Mouse (Mus musculus) hindbrain, embryonic 13.5 days (tissue): ENCODE measurements around the gene Bbs1. TPM values are rescaled to one million over a fixed set of nuclear protein-coding genes. Genes with fewer than 3 reads are reported as not detected.
A peak's percentile ranks its signal among the peaks of the same experiment; 100 is the strongest.

Experiments
- ATAC-seq: fragments of 200-750 bp; cut with Nextera tagmentation; 2 replicates; pipeline ENCODE4 v1.8.0; 2017; ENCODE audit warnings: moderate TSS enrichment; ENCODE audit not compliant: low FRiP score
- H3K27ac ChIP-seq: fragments of 300-500 bp; sonication (generic); 2 replicates; pipeline ENCODE4 v1.5.1; 2015; ENCODE audit warnings: inconsistent platforms, mild to moderate bottlenecking, moderate library complexity
- H3K27me3 ChIP-seq: fragments of 300-500 bp; sonication (generic); 2 replicates; pipeline ENCODE4 v1.6.1; 2015; ENCODE audit warnings: mild to moderate bottlenecking, inconsistent platforms
- H3K36me3 ChIP-seq: fragments of 300-500 bp; sonication (generic); 2 replicates; pipeline ENCODE4 v1.6.1; 2015; ENCODE audit warnings: mild to moderate bottlenecking, inconsistent platforms
- H3K4me1 ChIP-seq: fragments of 300-500 bp; sonication (generic); replicated peaks from 2 replicates; pipeline ENCODE4 v1.6.1; 2015; ENCODE audit warnings: inconsistent platforms
- H3K4me2 ChIP-seq: fragments of 300-500 bp; sonication (generic); 2 replicates; pipeline ENCODE4 v1.6.1; 2015; ENCODE audit warnings: inconsistent platforms, mild to moderate bottlenecking, moderate library complexity
- H3K4me3 ChIP-seq: fragments of 300-500 bp; sonication (generic); 2 replicates; pipeline ENCODE4 v1.5.1; 2015; ENCODE audit warnings: mild to moderate bottlenecking, inconsistent platforms
- H3K9ac ChIP-seq: fragments of 300-500 bp; sonication (generic); 2 replicates; pipeline ENCODE4 v1.6.1; 2015; ENCODE audit warnings: mild to moderate bottlenecking, inconsistent platforms
- H3K9me3 ChIP-seq: fragments of 300-500 bp; sonication (generic); 2 replicates; pipeline ENCODE4 v1.6.1; 2016; ENCODE audit warnings: inconsistent platforms
- WGBS: fragments of 180-500 bp; shearing (Covaris S2); methylation state at CpG from one replicate; pipeline ENCODE4 v1.1.7; 2015; 5-methylcytosine and 5-hydroxymethylcytosine counted together
- polyA plus RNA-seq: library from polyadenylated mRNA; unstranded; fragments of >200 nt; fragmentation: Nextera tagmentation; extraction: Ambion mirVana; gene quantifications from 2 replicates; pipeline ENCODE4 v1.2.1, GENCODE M21; 2015

The Bbs1 gene
- polyA plus RNA-seq, 1 experiment from 2014 or later = 10.7 TPM

DNA sequence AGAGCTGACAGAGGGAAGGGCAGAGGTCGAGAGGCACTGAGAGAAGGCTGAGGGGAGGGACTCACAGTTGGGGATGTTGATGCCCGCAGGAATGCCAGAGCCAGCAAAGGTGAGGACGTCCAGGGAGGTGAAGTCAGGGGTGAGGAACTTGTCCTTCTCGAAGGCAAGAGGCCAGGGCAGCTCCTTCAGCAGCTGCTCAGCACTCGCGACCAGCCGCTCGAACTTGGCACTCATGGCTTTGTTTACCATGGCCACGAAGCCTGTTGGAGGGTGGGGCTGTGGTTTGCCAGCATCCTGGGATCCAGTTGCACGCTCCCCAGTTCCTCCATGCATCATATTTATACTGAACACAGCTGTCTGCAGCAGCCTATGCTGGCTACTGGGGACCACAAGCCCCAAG, 10.4 kb upstream of the Bbs1 start:
- 88% methylated on average over 10 of the region's 10 CpGs for WGBS
- H3K4me2 ChIP-seq = no peak overlapping the region
- no peaks in the 10 kb centered on the region for H3K27me3 ChIP-seq
- H3K36me3 ChIP-seq = peaks cover 99% of the 10 kb centered on the region
- H3K9me3 ChIP-seq = no peaks in the 10 kb centered on the region
- H3K4me3 ChIP-seq = no peak overlapping the region
- no peak for ATAC-seq
- no peaks in the 10 kb centered on the region for H3K4me1 ChIP-seq
- no peak overlapping the region for H3K9ac ChIP-seq
- H3K27ac ChIP-seq = no peak overlapping the region

DNA sequence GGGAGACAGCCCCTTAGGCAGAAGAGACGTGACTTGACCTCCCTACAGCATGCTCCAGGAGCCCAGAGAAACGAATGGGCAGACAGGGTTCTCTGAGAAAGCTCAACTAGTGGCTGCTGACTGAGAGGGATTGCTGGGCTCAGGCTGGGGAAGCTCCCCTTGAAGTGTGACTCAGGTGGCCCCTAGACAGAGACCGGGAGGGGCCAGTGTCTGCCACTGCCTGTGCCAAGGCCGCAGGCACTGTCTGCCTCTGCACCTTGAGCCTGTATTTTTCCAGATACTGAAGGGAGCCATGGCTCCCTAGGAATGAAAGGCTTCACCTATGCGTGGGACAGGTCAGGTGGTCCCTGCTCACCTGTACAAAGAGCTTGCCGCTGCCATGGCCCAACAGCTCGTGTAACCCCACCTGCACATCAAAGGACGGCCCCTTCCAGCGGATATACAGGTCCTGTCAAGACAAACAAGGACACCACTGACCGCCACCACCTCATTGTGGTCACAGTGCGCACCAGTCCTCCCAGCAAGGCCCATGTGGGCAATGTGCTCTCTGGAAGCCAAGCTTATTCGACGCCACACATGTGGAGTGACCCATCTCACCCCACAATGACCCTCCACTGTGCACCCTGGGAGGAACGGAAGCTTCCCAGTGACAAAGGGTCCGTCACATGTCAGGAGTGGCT, 9.6 kb upstream of the Bbs1 start:
- H3K36me3 ChIP-seq = peaks cover 99% of the 10 kb centered on the region
- ATAC-seq = no peak
- no peaks in the 10 kb centered on the region for H3K9me3 ChIP-seq
- 86% methylated on average over 15 of the region's 15 CpGs for WGBS
- H3K4me3 ChIP-seq = no peak overlapping the region
- H3K27ac ChIP-seq = no peak overlapping the region
- no peaks in the 10 kb centered on the region for H3K4me1 ChIP-seq
- no peak overlapping the region for H3K4me2 ChIP-seq
- no peaks in the 10 kb centered on the region for H3K27me3 ChIP-seq
- no peak overlapping the region for H3K9ac ChIP-seq

DNA sequence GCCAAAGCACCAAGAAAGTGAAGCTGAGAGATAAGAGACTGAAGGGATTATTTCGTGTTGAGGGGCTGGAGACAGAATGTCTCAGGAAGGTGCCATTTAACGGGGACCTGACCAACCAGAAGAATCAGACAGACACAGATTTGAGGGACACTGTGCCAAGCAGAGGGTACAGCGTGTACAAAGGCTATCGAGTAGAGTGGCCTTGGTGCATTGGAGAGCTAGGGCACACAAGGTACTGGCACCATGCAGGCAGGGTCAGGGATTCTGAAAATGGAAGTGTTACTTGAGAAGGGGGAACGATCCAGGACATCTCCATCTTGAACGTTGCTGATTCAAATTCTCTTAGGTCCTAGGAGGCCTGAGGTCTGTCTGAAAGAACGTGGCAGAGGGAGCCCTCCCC, 2.9 kb upstream of the Bbs1 start:
- H3K27ac ChIP-seq = no peak overlapping the region
- H3K4me2 ChIP-seq = no peak overlapping the region
- no peak overlapping the region for H3K4me3 ChIP-seq
- peaks cover 71% of the 10 kb centered on the region for H3K36me3 ChIP-seq
- H3K4me1 ChIP-seq = peaks cover 17% of the 10 kb centered on the region
- no peaks in the 10 kb centered on the region for H3K27me3 ChIP-seq
- no peak overlapping the region for H3K9ac ChIP-seq
- 96% methylated on average over 7 of the region's 7 CpGs for WGBS
- no peak for ATAC-seq
- H3K9me3 ChIP-seq = no peaks in the 10 kb centered on the region

DNA sequence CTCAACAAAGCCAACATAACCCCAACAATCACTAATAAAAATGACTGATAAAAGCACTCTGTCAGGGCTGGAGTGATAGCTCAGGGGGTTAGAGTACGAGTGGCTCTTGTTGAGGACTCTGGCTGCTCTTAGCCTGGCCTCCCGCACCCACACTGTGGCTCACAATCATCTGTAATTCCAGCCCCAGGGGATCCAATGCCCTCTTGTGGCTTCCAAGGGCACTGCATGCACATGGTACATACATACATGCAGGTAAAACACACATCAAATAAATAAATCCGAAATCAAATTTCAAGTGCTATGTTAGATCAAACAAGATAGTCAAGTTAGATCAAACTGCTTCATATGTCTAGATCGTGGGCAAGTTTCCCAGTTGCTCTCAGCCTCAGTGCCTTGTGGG, 1.7 kb upstream of the Bbs1 start:
- H3K4me1 ChIP-seq = peaks cover 17% of the 10 kb centered on the region
- H3K4me2 ChIP-seq = no peak overlapping the region
- no peak overlapping the region for H3K9ac ChIP-seq
- H3K27me3 ChIP-seq = no peaks in the 10 kb centered on the region
- no peaks in the 10 kb centered on the region for H3K9me3 ChIP-seq
- 0 out of 2 replicates have a peak, but pooled peaks have one; percentile 19 for ATAC-seq
- no peak overlapping the region for H3K27ac ChIP-seq
- H3K36me3 ChIP-seq = peaks cover 67% of the 10 kb centered on the region
- H3K4me3 ChIP-seq = no peak overlapping the region
- 88% methylated on average over 4 of the region's 4 CpGs for WGBS

DNA sequence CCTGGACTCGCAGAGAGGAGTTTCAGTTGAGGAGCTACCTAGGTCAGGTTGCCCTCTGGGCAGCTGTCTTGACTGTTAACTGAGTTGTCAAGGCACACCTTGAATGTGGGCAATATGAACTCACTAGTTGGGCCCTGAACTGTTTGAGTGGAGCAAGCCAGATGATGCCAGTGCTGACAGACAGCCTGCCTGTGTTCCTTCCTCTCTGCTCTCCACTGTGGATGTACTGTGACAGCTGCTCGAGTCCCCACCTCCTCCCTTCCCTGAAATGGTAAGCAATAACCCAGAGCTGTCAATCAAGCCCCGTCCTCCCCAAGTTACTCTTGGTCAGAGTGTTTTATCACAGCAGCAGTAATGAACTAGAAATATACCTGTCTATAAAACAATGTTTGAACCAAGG, 6.5 kb downstream of the Bbs1 start:
- H3K27me3 ChIP-seq = no peaks in the 10 kb centered on the region
- H3K9me3 ChIP-seq = no peaks in the 10 kb centered on the region
- no peak overlapping the region for H3K4me3 ChIP-seq
- H3K4me2 ChIP-seq = no peak overlapping the region
- WGBS = 76% methylated on average over 3 of the region's 3 CpGs
- peaks cover under 1% of the 10 kb centered on the region; the same call in 1 of the 2 replicates for H3K4me1 ChIP-seq
- H3K27ac ChIP-seq = no peak overlapping the region
- no peak for ATAC-seq
- H3K36me3 ChIP-seq = peaks cover 60% of the 10 kb centered on the region
- no peak overlapping the region for H3K9ac ChIP-seq

DNA sequence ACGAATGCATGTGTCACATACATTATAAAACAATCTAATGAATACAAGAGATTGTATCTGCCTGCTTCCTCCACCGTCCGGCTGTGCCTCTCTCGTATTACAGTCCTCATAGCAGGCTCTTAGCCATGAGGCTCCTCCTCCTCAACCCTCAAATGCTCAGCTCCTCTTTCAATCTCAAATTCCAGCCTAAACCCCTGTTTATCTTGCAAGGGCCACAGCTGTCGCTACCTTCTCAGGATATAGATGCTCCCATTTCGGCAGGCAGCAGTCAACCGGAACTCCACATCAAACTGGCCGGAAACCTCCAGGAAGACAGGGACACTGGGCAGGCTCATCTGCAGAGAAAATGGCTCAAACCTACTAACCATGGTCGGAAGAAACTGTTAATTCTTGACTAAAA, 7.5 kb downstream of the Bbs1 start:
- no peaks in the 10 kb centered on the region for H3K9me3 ChIP-seq
- no peak for ATAC-seq
- H3K9ac ChIP-seq = no peak overlapping the region; the same call in 1 of the 2 replicates
- H3K4me3 ChIP-seq = no peak overlapping the region
- peaks cover 66% of the 10 kb centered on the region for H3K36me3 ChIP-seq
- WGBS = 81% methylated on average over 9 of the region's 9 CpGs
- no peaks in the 10 kb centered on the region for H3K27me3 ChIP-seq
- H3K4me1 ChIP-seq = no peaks in the 10 kb centered on the region
- no peak overlapping the region for H3K27ac ChIP-seq
- no peak overlapping the region for H3K4me2 ChIP-seq

DNA sequence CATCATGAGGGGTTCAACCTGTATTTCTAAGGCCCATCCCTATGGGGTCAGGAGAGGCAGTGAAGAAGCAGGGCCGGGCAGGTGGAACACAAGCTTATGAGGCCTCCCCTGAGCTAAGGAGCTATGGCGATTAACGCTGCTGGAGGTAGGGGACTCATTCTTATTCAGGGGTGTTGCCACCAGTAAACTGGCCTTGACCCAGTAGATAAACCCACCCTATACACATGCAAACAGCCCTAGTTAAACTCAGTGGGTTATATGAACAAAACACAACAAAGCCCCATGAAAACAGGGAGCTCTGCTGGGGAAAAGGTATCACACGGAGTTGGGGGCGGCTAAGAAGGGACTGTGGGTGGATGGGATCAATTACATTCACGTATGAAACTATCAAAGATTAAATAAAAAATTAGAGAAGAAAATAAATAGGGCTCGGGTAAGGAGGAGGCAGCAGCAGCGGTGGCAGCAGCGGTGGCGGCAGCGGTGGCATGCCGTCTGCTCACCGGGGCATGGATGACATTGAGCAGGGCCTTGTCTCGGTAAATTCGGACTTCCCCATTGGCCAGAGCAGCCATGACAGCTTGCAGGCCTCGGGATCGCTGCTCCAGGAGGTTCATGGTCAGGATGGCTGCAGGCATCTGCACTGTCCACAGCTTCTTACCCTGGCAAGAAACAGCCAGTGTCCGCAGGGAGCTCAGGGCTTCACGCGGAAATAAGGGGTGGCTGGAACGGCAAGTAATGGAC, 9.5 kb downstream of the Bbs1 start:
- Histone ChIP-seq H3K9me3 (no peaks in the 10 kb centered on the region), H3K4me2 (no peak overlapping the region), H3K4me3 (no peak overlapping the region), H3K4me1 (no peaks in the 10 kb centered on the region), H3K27ac (no peak overlapping the region), H3K9ac (peak overlapping the region; percentile 35; the same call in 1 of the 2 replicates), H3K27me3 (no peaks in the 10 kb centered on the region), H3K36me3 (peaks cover 67% of the 10 kb centered on the region)
- 54% methylated on average over 21 of the region's 21 CpGs for whole genome bisulfite sequencing
- ATAC-seq = no peak

DNA sequence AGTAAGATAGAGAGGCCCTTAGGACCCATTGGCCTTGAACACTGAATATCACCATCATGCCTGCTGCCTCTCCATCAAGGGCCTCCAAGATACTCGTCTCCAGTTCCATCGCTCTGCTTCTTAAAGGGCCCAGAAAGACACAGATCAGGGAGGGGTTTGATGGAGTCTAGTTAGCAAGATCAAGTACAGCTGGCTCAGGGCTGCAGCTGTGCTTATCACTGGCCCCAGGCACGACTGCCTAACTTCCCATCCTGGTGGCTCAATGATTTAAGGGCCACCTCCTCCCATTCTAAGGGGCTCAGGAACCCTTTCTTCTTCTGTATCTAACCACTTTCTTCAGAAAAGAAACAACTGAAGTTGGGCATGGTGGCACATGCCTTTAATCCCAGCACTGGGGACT, 14.6 kb downstream of the Bbs1 start:
- H3K4me2 ChIP-seq = no peak overlapping the region
- H3K9me3 ChIP-seq = no peaks in the 10 kb centered on the region
- H3K27me3 ChIP-seq = no peaks in the 10 kb centered on the region
- no peak for ATAC-seq
- H3K4me1 ChIP-seq = no peaks in the 10 kb centered on the region
- H3K27ac ChIP-seq = no peak overlapping the region
- no peak overlapping the region for H3K4me3 ChIP-seq
- peaks cover 63% of the 10 kb centered on the region for H3K36me3 ChIP-seq
- WGBS = 82% methylated on average over 3 of the region's 3 CpGs
- H3K9ac ChIP-seq = no peak overlapping the region

DNA sequence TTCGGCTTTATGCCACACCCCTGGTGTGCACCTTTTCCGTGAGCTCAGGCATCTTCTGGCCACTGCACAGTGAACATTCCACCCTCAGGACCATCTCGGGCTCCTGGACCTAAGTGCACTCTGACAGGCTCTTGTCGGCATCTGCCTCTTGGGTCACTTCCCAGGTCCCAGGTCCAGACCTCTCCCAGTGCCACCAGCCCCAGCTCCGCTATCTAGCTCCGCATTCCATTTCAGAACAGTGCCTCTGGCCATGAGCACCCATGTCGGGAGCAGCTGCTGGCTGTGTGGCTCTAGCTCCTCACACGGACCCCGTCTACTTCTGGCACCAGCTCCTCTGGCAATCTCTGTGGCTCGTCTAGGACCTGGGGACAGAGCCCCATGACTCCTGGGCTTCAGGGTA, 16.6 kb downstream of the Bbs1 start:
- Histone ChIP-seq H3K4me2 (no peak overlapping the region), H3K27ac (no peak overlapping the region), H3K4me3 (no peak overlapping the region), H3K4me1 (no peaks in the 10 kb centered on the region), H3K36me3 (peaks cover 57% of the 10 kb centered on the region), H3K9me3 (no peaks in the 10 kb centered on the region), H3K27me3 (no peaks in the 10 kb centered on the region), H3K9ac (no peak overlapping the region)
- WGBS = 88% methylated on average over 10 of the region's 10 CpGs
- no peak for ATAC-seq

DNA sequence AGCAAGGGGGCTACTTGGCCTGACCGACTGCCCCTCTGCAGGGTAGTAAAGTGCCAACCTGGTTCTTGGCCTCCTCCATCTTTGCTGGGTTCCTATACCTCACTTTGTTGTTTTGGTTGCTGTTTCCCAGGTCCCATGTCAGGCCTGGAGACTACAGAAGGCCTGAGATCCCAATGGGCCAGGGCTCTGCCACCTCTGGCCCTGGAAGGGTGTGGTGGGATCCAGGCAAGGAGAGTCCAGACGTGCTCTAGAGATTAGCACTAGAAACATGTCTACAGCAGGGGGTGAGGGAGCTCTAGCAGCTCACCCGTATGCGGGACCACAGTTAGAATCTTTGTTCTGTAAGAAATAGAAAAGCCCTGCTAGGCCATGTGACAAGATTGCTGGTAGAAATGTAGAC, 22.5 kb downstream of the Bbs1 start:
- Histone ChIP-seq H3K9ac (no peak overlapping the region), H3K9me3 (no peaks in the 10 kb centered on the region), H3K4me3 (no peak overlapping the region), H3K27me3 (no peaks in the 10 kb centered on the region), H3K36me3 (peaks cover 16% of the 10 kb centered on the region), H3K4me1 (peaks cover 14% of the 10 kb centered on the region), H3K27ac (no peak overlapping the region), H3K4me2 (no peak overlapping the region)
- no peak for ATAC-seq
- 87% methylated on average over 4 of the region's 4 CpGs for WGBS

DNA sequence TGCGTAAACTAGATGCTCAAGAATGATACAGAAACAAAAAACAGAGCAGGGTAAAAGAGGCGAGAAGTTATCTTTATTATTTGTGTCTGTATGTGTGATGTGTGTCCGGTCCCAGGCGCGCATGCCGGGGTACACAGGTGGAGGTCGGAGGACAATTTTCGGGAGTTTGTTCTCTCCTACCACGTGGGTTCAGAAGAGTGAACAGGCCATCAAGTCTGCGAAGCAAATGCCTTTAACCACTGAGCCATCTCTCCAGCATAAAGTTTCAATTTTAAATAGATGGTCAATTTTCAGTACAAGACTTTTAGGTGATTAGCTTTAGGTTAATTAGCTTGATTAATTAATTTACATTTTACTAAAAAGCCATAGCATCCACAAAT, 27.1 kb downstream of the Bbs1 start:
- 67% methylated on average over 10 of the region's 10 CpGs for WGBS

DNA sequence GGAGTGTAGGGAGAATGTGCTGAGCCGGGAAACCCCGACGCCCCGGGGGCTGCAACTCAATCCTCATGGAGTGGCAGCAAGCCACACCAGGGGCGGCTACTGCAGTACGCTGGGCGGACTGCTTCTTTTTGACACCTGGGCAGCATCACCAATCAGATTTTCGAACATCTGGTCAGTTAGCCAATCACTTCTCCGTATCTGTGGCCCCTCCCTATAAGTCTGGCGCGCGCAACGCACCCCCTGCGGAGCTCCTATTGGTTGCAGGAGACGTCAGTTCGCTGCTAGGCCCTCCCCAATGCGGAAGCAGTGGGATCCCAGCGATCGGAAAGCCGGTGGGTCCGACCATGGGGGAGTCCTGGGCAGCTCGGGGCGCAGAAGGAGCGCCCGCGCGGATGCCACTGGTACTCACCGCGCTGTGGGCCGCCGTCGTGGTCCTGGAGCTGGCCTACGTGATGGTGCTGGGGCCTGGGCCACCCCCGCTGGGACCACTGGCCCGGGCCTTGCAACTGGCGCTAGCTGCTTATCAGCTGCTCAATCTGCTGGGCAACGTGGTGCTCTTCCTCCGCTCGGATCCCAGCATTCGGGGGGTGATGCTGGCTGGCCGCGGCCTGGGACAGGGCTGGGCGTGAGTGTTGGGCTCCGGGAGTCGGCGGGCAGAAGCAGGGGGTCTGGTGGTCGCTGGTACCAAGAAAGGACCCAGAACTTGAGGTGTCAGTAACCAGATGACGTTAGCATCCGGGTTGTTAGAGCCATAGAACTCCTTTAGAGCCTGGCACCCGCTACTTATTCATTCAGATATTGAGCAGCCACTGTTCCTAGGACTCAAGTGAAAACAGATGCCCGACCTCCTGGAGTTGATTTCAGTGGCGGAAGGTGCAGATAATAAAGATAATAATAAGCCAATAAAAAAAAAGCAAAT, 27.8 kb downstream of the Bbs1 start, which contains the start of gene Zdhhc24:
Gene Zdhhc24 (plus strand): TSS at position 264 of the 919 bp plus-strand sequence.
- Histone ChIP-seq H3K27ac (peak within 1 kb of the TSS; percentile 81), H3K4me1 (peaks cover 23% of the 10 kb centered on the region), H3K27me3 (0 out of 2 replicates have a peak, but pooled peaks cover 12% of the 10 kb centered on the region), H3K4me2 (peak within 1 kb of the TSS; percentile 85), H3K4me3 (peak within 1 kb of the TSS; percentile 73), H3K9me3 (no peaks in the 10 kb centered on the region), H3K36me3 (peaks cover 7% of the 10 kb centered on the region), H3K9ac (peak within 1 kb of the TSS; percentile 84)
- ATAC-seq = peak; percentile 98
- 1% methylated on average over 52 of the region's 52 CpGs for WGBS

More for the DNA sequence above, 27.1 kb downstream of the Bbs1 start:
- H3K9me3 ChIP-seq = no peaks in the 10 kb centered on the region
- no peak for ATAC-seq
- peak overlapping the region; percentile 73 for H3K4me3 ChIP-seq
- H3K4me2 ChIP-seq = peak overlapping the region; percentile 85
- H3K27me3 ChIP-seq = 0 out of 2 replicates have a peak, but pooled peaks cover 12% of the 10 kb centered on the region
- peaks cover 23% of the 10 kb centered on the region for H3K4me1 ChIP-seq
- H3K36me3 ChIP-seq = peaks cover 13% of the 10 kb centered on the region
- H3K9ac ChIP-seq = peak overlapping the region; percentile 84
- H3K27ac ChIP-seq = no peak overlapping the region
